In the genomic region with DNA sequence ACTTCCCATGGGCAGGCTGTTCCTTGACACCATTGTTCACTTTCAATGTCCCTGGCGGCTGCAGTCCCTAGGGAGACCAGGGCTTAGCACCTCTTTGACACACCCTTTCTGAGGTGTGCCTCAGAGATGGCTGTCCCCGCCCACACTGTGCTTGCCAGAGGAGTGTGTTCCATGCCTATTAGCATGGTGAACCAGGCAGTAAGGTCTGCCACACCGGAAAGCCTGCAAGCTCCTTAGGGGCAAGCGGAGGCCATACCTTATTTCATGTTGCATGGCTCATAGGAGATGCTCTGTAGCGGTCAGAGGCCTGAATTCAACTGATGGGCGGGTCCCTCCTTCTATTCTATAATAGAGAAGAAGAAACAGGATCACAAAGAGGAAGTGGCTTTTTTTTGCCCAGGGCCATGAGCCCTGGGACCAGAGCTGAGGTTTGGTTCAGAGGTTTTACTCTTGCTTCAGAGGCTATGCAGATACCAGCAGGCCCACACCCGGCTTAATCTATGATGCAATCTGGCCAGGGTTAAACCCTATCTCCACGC, we compare ENCODE assay signal across 8 mouse cellular contexts.
DNase-seq lines count a peak whose midpoint lies in the region; ATAC-seq and TF ChIP-seq lines count a peak whose summit lies in the region.

No protein-coding gene starts in this region.

- 67% methylated on average over 8 of the region's 8 CpGs for WGBS in hindbrain, embryonic 11.5 days
- WGBS in hindbrain, postnatal 0 days, result 75% methylated on average over 8 of the region's 8 CpGs
- WGBS in hindbrain, embryonic 13.5 days, result 74% methylated on average over 8 of the region's 8 CpGs
- WGBS in liver, embryonic 16.5 days (ENCODE audit: insufficient replicate concordance), result 24% methylated on average over 8 of the region's 8 CpGs
- 66% methylated on average over 8 of the region's 8 CpGs for WGBS in stomach, embryonic 15.5 days

- H3K4me3 ChIP-seq in hindbrain, embryonic 11.5 days (ENCODE audit: low read depth, low read length), result no peak overlapping the region
- H3K4me3 ChIP-seq in hindbrain, postnatal 0 days (ENCODE audit: low read length), result no peak overlapping the region
- H3K4me3 ChIP-seq in hindbrain, embryonic 13.5 days, result no peak overlapping the region
- no peak overlapping the region for H3K4me3 ChIP-seq in liver, embryonic 16.5 days (ENCODE audit: low read depth, low read length)
- H3K4me3 ChIP-seq in stomach, embryonic 15.5 days (replicated peaks), result no peak overlapping the region

- H3K4me1 ChIP-seq in hindbrain, embryonic 11.5 days (replicated peaks; ENCODE audit: control insufficient read depth, insufficient read depth, low read length), result peaks cover 29% of the 10 kb centered on the region
- H3K4me1 ChIP-seq in hindbrain, postnatal 0 days (ENCODE audit: insufficient read depth, low read length), result peaks cover 22% of the 10 kb centered on the region
- H3K4me1 ChIP-seq in hindbrain, embryonic 13.5 days (replicated peaks), result peaks cover 51% of the 10 kb centered on the region
- H3K4me1 ChIP-seq in liver, embryonic 16.5 days (ENCODE audit: control insufficient read depth, low read depth, low read length), result peaks cover 2% of the 10 kb centered on the region
- H3K4me1 ChIP-seq in stomach, embryonic 15.5 days, result peaks cover 48% of the 10 kb centered on the region

- no peaks in the 10 kb centered on the region for H3K36me3 ChIP-seq in hindbrain, embryonic 11.5 days (ENCODE audit: control insufficient read depth, insufficient read depth, low read length)
- H3K36me3 ChIP-seq in hindbrain, postnatal 0 days (ENCODE audit: insufficient read depth, low read length), result no peaks in the 10 kb centered on the region
- no peaks in the 10 kb centered on the region for H3K36me3 ChIP-seq in hindbrain, embryonic 13.5 days
- H3K36me3 ChIP-seq in liver, embryonic 16.5 days (ENCODE audit: control insufficient read depth, insufficient read depth), result no peaks in the 10 kb centered on the region
- H3K36me3 ChIP-seq in stomach, embryonic 15.5 days, result no peaks in the 10 kb centered on the region

- no peak for TF ChIP-seq CTCF in hindbrain, postnatal 0 days (IDR thresholded peaks at IDR 0.05; ENCODE audit: low read depth)

- peak overlapping the region; percentile 77 for H3K27ac ChIP-seq in hindbrain, embryonic 11.5 days (ENCODE audit: low read depth, low read length)
- H3K27ac ChIP-seq in hindbrain, postnatal 0 days, result no peak overlapping the region; the same call in 1 of the 2 replicates
- H3K27ac ChIP-seq in hindbrain, embryonic 13.5 days, result peak overlapping the region; percentile 50
- no peak overlapping the region for H3K27ac ChIP-seq in liver, embryonic 16.5 days (ENCODE audit: low read length)
- peak overlapping the region; percentile 79 for H3K27ac ChIP-seq in stomach, embryonic 15.5 days

- H3K27me3 ChIP-seq in hindbrain, embryonic 11.5 days (ENCODE audit: control insufficient read depth, insufficient read depth, low read length), result no peaks in the 10 kb centered on the region
- H3K27me3 ChIP-seq in hindbrain, postnatal 0 days (ENCODE audit: insufficient read depth, low read length), result no peaks in the 10 kb centered on the region
- no peaks in the 10 kb centered on the region for H3K27me3 ChIP-seq in hindbrain, embryonic 13.5 days
- H3K27me3 ChIP-seq in liver, embryonic 16.5 days (ENCODE audit: control insufficient read depth, insufficient read depth, low read depth, low read length), result no peaks in the 10 kb centered on the region
- no peaks in the 10 kb centered on the region for H3K27me3 ChIP-seq in stomach, embryonic 15.5 days (replicated peaks)

- H3K9me3 ChIP-seq in hindbrain, embryonic 11.5 days (ENCODE audit: control insufficient read depth, low read length), result no peaks in the 10 kb centered on the region
- no peaks in the 10 kb centered on the region for H3K9me3 ChIP-seq in hindbrain, postnatal 0 days (ENCODE audit: low read length)
- H3K9me3 ChIP-seq in hindbrain, embryonic 13.5 days, result no peaks in the 10 kb centered on the region
- no peaks in the 10 kb centered on the region for H3K9me3 ChIP-seq in liver, embryonic 16.5 days (replicated peaks; ENCODE audit: control insufficient read depth, low read length)
- H3K9me3 ChIP-seq in stomach, embryonic 15.5 days, result no peaks in the 10 kb centered on the region

- no peak overlapping the region for H3K4me2 ChIP-seq in hindbrain, embryonic 11.5 days (replicated peaks; ENCODE audit: low read depth, low read length)
- H3K4me2 ChIP-seq in hindbrain, postnatal 0 days (ENCODE audit: low read depth, low read length), result no peak overlapping the region
- H3K4me2 ChIP-seq in hindbrain, embryonic 13.5 days, result no peak overlapping the region
- no peak overlapping the region for H3K4me2 ChIP-seq in liver, embryonic 16.5 days (ENCODE audit: low read depth, low read length)
- H3K4me2 ChIP-seq in stomach, embryonic 15.5 days, result no peak overlapping the region

- no peak for DNase-seq in hindbrain, embryonic 11.5 days (ENCODE audit: low spot score)
- DNase-seq in hindbrain, postnatal 0 days (ENCODE audit: low spot score), result no peak
- peak; percentile 45 for DNase-seq in WW6 (ENCODE audit: low read depth, low spot score)
- DNase-seq in frontal cortex, adult 2 months (ENCODE audit: extremely low spot score in 1 of 2, low spot score in 1 of 2), result no peak
- no peak for DNase-seq in thymus, adult 18-20 months

- no peak for ATAC-seq in hindbrain, embryonic 11.5 days (ENCODE audit: low FRiP score)
- no peak for ATAC-seq in hindbrain, postnatal 0 days
- no peak for ATAC-seq in hindbrain, embryonic 13.5 days (ENCODE audit: low FRiP score)
- peak; percentile 56 for ATAC-seq in liver, embryonic 16.5 days (ENCODE audit: low read depth)
- ATAC-seq in stomach, embryonic 15.5 days (ENCODE audit: insufficient read depth, low FRiP score, low read depth), result peak; percentile 67

- no peak overlapping the region for H3K9ac ChIP-seq in hindbrain, embryonic 11.5 days (ENCODE audit: low read depth, low read length)
- no peak overlapping the region for H3K9ac ChIP-seq in hindbrain, postnatal 0 days (replicated peaks; ENCODE audit: low read length)
- H3K9ac ChIP-seq in hindbrain, embryonic 13.5 days, result no peak overlapping the region
- H3K9ac ChIP-seq in liver, embryonic 16.5 days (ENCODE audit: low read depth, low read length), result no peak overlapping the region
- no peak overlapping the region for H3K9ac ChIP-seq in stomach, embryonic 15.5 days

Comparison
In these comparisons a context has a peak if more than half of its experiments do, and no peak if none do; other contexts are left out.
1. H3K27ac ChIP-seq: peak in hindbrain, embryonic 11.5 days (single experiment), hindbrain, embryonic 13.5 days (single experiment) and stomach, embryonic 15.5 days (single experiment); none in hindbrain, postnatal 0 days (single experiment) and liver, embryonic 16.5 days (single experiment).
2. ATAC-seq: peak in liver, embryonic 16.5 days (single experiment) and stomach, embryonic 15.5 days (single experiment); none in hindbrain, embryonic 11.5 days (single experiment), hindbrain, postnatal 0 days (single experiment) and hindbrain, embryonic 13.5 days (single experiment).